In genomic region chr7:141390326-141391259, GRCm38 (mm10) we compare ENCODE assay signal across 10 mouse cellular contexts. TPM values are rescaled to one million over a fixed set of nuclear protein-coding genes. Genes with fewer than 3 reads are reported as not detected.
DNase-seq lines count a peak whose midpoint lies in the region; ATAC-seq and TF ChIP-seq lines count a peak whose summit lies in the region.
"Had no signal": no experiment of that assay in that cellular context is flagged by ENCODE, and none has a peak within 500 bp of the region (broad histone marks: within the 10 kb centered on the region; RNA-seq: fewer than 3 reads in every experiment).

No protein-coding gene starts in this region.

- peaks cover 7% of the 10 kb centered on the region for H3K36me3 ChIP-seq in E14TG2a.4 (ENCODE audit: insufficient read depth, low read length)
- H3K36me3 ChIP-seq in G1E (replicated peaks), result peaks cover 11% of the 10 kb centered on the region
- H3K36me3 ChIP-seq: heart, embryonic 15.5 days had no signal

- H3K9me3 ChIP-seq in E14TG2a.4 (ENCODE audit: low read length), result no peaks in the 10 kb centered on the region
- H3K9me3 ChIP-seq in G1E (replicated peaks), result no peaks in the 10 kb centered on the region
- H3K9me3 ChIP-seq: heart, embryonic 15.5 days; limb, embryonic 15.5 days had no signal

- DNase-seq in kidney, adult 18-20 months, result peak; percentile 16
- no peak for DNase-seq in kidney, postnatal 10 days
- no peak for DNase-seq in G1E (ENCODE audit: low spot score)
- DNase-seq in kidney, postnatal 14 days, result peak; percentile 33
- DNase-seq in layer of hippocampus, postnatal 14 days (ENCODE audit: low spot score in 2 of 2), result no peak

- H3K4me1 ChIP-seq in E14TG2a.4 (replicated peaks; ENCODE audit: low read depth, low read length) (peaks cover 53% of the 10 kb centered on the region), G1E (ENCODE audit: insufficient read depth, low read depth, low read length) (peaks cover 85% of the 10 kb centered on the region)

- 0 out of 2 replicates have a peak, but pooled peaks cover 4% of the 10 kb centered on the region for H3K27me3 ChIP-seq in E14TG2a.4 (ENCODE audit: insufficient read depth, low read length)
- H3K27me3 ChIP-seq in G1E (ENCODE audit: insufficient read depth, low read length), result no peaks in the 10 kb centered on the region
- H3K27me3 ChIP-seq: heart, embryonic 15.5 days had no signal

- H3K4me3 ChIP-seq in E14TG2a.4 (replicated peaks; ENCODE audit: low read length) (peak overlapping the region; percentile 92; the same call in 1 of the 2 replicates), G1E (ENCODE audit: low read depth, low read length) (peak overlapping the region; percentile 79; the same call in 1 of the 2 replicates)

- TF ChIP-seq CTCF in E14TG2a.4 (conservative IDR thresholded peaks at IDR 0.05; ENCODE audit: low read length) (no peak), G1E (IDR thresholded peaks at IDR 0.05; ENCODE audit: low read depth, low read length) (no peak)

- ATAC-seq in G1E (ENCODE audit: extremely low read depth, insufficient number of reproducible peaks, low FRiP score, poor library complexity, severe bottlenecking), result no peak
- no peak for ATAC-seq in CD4-positive, CD25-positive, alpha-beta regulatory T cell, adult 4 months
- ATAC-seq in megakaryocyte-erythroid progenitor cell, adult 5-6 weeks (replicated peaks; ENCODE audit: low FRiP score, low TSS enrichment, poor library complexity, severe bottlenecking), result no peak

RNA-seq across cellular contexts. Expression of gene Taldo1, which starts 1.4 kb away (rescaled TPM):
- total RNA-seq in G1E (2014; fragmentation: Nextera tagmentation) (59.1 and 68.2 TPM in 2 replicates), G1E (2017) (514 and 659 TPM in 2 replicates)
- polyA plus RNA-seq in G1E (2012), result 207 and 336 TPM in 2 replicates
- 100 to 1,000 TPM; 129 to 140 TPM for total RNA-seq in layer of hippocampus, postnatal 14 days (2021)
- polyA plus RNA-seq in CD4-positive, CD25-positive, alpha-beta regulatory T cell, adult 4 months (2017; shearing (Covaris generic)), result 100 to 1,000 TPM; 309 to 337 TPM
- 327 and 353 TPM in 2 replicates for total RNA-seq in megakaryocyte-erythroid progenitor cell, adult 5-6 weeks (2014; fragmentation: Nextera tagmentation)
- total RNA-seq in megakaryocyte-erythroid progenitor cell, adult 5-6 weeks (2017), result 401 and 451 TPM in 2 replicates

RNA-seq across cellular contexts. Expression of gene Gatd1, which starts 23.3 kb away (rescaled TPM):
- total RNA-seq in G1E (2014; fragmentation: Nextera tagmentation), result 22.6 and 30.8 TPM in 2 replicates
- total RNA-seq in G1E (2017), result 23.8 and 23.9 TPM in 2 replicates
- polyA plus RNA-seq in G1E (2012), result 15.4 and 16.5 TPM in 2 replicates
- 10 to 100 TPM; 37.4 to 37.6 TPM for total RNA-seq in layer of hippocampus, postnatal 14 days (2021)
- polyA plus RNA-seq in CD4-positive, CD25-positive, alpha-beta regulatory T cell, adult 4 months (2017; shearing (Covaris generic)), result 100 to 1,000 TPM; 106 to 109 TPM
- total RNA-seq in megakaryocyte-erythroid progenitor cell, adult 5-6 weeks (2014; fragmentation: Nextera tagmentation), result 26.8 and 33.7 TPM in 2 replicates
- 10.9 and 13.9 TPM in 2 replicates for total RNA-seq in megakaryocyte-erythroid progenitor cell, adult 5-6 weeks (2017)

RNA-seq across cellular contexts. Expression of gene Cend1, which starts 38.7 kb away (rescaled TPM):
- total RNA-seq in G1E (2014; fragmentation: Nextera tagmentation) (not detected in 2 replicates), G1E (2017) (not detected in 2 replicates)
- polyA plus RNA-seq in G1E (2012), result not detected in 2 replicates
- total RNA-seq in layer of hippocampus, postnatal 14 days (2021), result 100 to 1,000 TPM; 332 to 341 TPM
- polyA plus RNA-seq in CD4-positive, CD25-positive, alpha-beta regulatory T cell, adult 4 months (2017; shearing (Covaris generic)), result not detected
- total RNA-seq in megakaryocyte-erythroid progenitor cell, adult 5-6 weeks (2014; fragmentation: Nextera tagmentation), result not detected in 2 replicates
- total RNA-seq in megakaryocyte-erythroid progenitor cell, adult 5-6 weeks (2017), result not detected in 2 replicates

RNA-seq across cellular contexts. Expression of gene Slc25a22, which starts 47.1 kb away (rescaled TPM):
- total RNA-seq in G1E (2014; fragmentation: Nextera tagmentation) (16.3 and 20.8 TPM in 2 replicates), G1E (2017) (3.7 and 3.8 TPM in 2 replicates)
- polyA plus RNA-seq in G1E (2012), result 51.8 and 54.9 TPM in 2 replicates
- total RNA-seq in layer of hippocampus, postnatal 14 days (2021), result 100 to 1,000 TPM; 366 to 390 TPM
- 10 to 100 TPM; 41.4 to 60.0 TPM for polyA plus RNA-seq in CD4-positive, CD25-positive, alpha-beta regulatory T cell, adult 4 months (2017; shearing (Covaris generic))
- total RNA-seq in megakaryocyte-erythroid progenitor cell, adult 5-6 weeks (2014; fragmentation: Nextera tagmentation), result 25.9 and 45.2 TPM in 2 replicates
- 3.4 and 6.7 TPM in 2 replicates for total RNA-seq in megakaryocyte-erythroid progenitor cell, adult 5-6 weeks (2017)

RNA-seq across cellular contexts. Expression of gene Eps8l2, which starts 51.9 kb away (rescaled TPM):
- total RNA-seq in G1E (2014; fragmentation: Nextera tagmentation) (not detected in 2 replicates), G1E (2017) (0.33 TPM in 1 of 2 replicates, not detected in the other)
- not detected in 2 replicates for polyA plus RNA-seq in G1E (2012)
- total RNA-seq in layer of hippocampus, postnatal 14 days (2021), result 1 to 10 TPM; 5.5 to 7.8 TPM
- polyA plus RNA-seq in CD4-positive, CD25-positive, alpha-beta regulatory T cell, adult 4 months (2017; shearing (Covaris generic)), result not detected
- total RNA-seq in megakaryocyte-erythroid progenitor cell, adult 5-6 weeks (2014; fragmentation: Nextera tagmentation), result 2.0 TPM in 1 of 2 replicates, not detected in the other
- total RNA-seq in megakaryocyte-erythroid progenitor cell, adult 5-6 weeks (2017), result not detected in 2 replicates

Comparison
In these comparisons a context has a peak if more than half of its experiments do, and no peak if none do; other contexts are left out.
1. DNase-seq: peak in kidney, adult 18-20 months (single experiment) and kidney, postnatal 14 days (single experiment); none in kidney, postnatal 10 days (single experiment), G1E (single experiment) and layer of hippocampus, postnatal 14 days (0 of 2).
2. RNA of gene Cend1, which starts 38.7 kb away (total RNA-seq): 332 to 341 TPM in layer of hippocampus, postnatal 14 days; not detected in G1E and not detected in megakaryocyte-erythroid progenitor cell, adult 5-6 weeks; every median in the first group is over 100 times any median in the second.